ENCODE assay signal across 19 mouse cellular contexts in genomic region chr19:3422488-3422887, GRCm38 (mm10). TPM values are rescaled to one million over a fixed set of nuclear protein-coding genes. Genes with fewer than 3 reads are reported as not detected.
A peak's percentile ranks its signal among the peaks of the same experiment; 100 is the strongest.
DNase-seq lines count a peak whose midpoint lies in the region; ATAC-seq and TF ChIP-seq lines count a peak whose summit lies in the region.
"Had no signal": no experiment of that assay in that cellular context is flagged by ENCODE, and none has a peak within 500 bp of the region (broad histone marks: within the 10 kb centered on the region; RNA-seq: fewer than 3 reads in every experiment).

No protein-coding gene starts in this region.

- WGBS in forebrain, postnatal 0 days, result 37% methylated on average over 6 of the region's 6 CpGs
- WGBS in forebrain, embryonic 15.5 days, result 40% methylated on average over 6 of the region's 6 CpGs
- 65% methylated on average over 6 of the region's 6 CpGs for WGBS in limb, embryonic 14.5 days
- WGBS in limb, embryonic 10.5 days, result 72% methylated on average over 6 of the region's 6 CpGs
- WGBS in neural tube, embryonic 12.5 days, result 39% methylated on average over 6 of the region's 6 CpGs

- no peaks in the 10 kb centered on the region for H3K36me3 ChIP-seq in forebrain, postnatal 0 days (ENCODE audit: insufficient read depth)
- H3K36me3 ChIP-seq in forebrain, embryonic 15.5 days, result no peaks in the 10 kb centered on the region
- H3K36me3 ChIP-seq in limb, embryonic 14.5 days (ENCODE audit: control insufficient read depth, insufficient read depth, low read length), result no peaks in the 10 kb centered on the region
- no peaks in the 10 kb centered on the region for H3K36me3 ChIP-seq in limb, embryonic 10.5 days
- H3K36me3 ChIP-seq in neural tube, embryonic 12.5 days, result no peaks in the 10 kb centered on the region
- H3K36me3 ChIP-seq: heart, embryonic 12.5 days; stomach, embryonic 15.5 days had no signal

- no peak overlapping the region for H3K9ac ChIP-seq in forebrain, postnatal 0 days
- H3K9ac ChIP-seq in forebrain, embryonic 15.5 days (replicated peaks), result no peak overlapping the region
- no peak overlapping the region for H3K9ac ChIP-seq in limb, embryonic 14.5 days (ENCODE audit: low read depth, low read length, severe bottlenecking)
- H3K9ac ChIP-seq in neural tube, embryonic 12.5 days, result no peak overlapping the region
- H3K9ac ChIP-seq: heart, embryonic 12.5 days; stomach, embryonic 15.5 days had no signal

- H3K4me3 ChIP-seq in forebrain, postnatal 0 days (ENCODE audit: low read depth, low read length), result no peak overlapping the region
- no peak overlapping the region for H3K4me3 ChIP-seq in forebrain, embryonic 15.5 days
- no peak overlapping the region for H3K4me3 ChIP-seq in limb, embryonic 14.5 days (replicated peaks; ENCODE audit: low read length)
- no peak overlapping the region for H3K4me3 ChIP-seq in limb, embryonic 10.5 days
- H3K4me3 ChIP-seq in neural tube, embryonic 12.5 days, result no peak overlapping the region
- H3K4me3 ChIP-seq: erythroblast, embryonic 14.5 days; heart, embryonic 12.5 days; stomach, embryonic 15.5 days had no signal

- no peak overlapping the region for H3K4me2 ChIP-seq in forebrain, postnatal 0 days (ENCODE audit: low read depth)
- no peak overlapping the region for H3K4me2 ChIP-seq in forebrain, embryonic 15.5 days (replicated peaks)
- H3K4me2 ChIP-seq in limb, embryonic 14.5 days (replicated peaks; ENCODE audit: low read depth, low read length, severe bottlenecking), result no peak overlapping the region
- H3K4me2 ChIP-seq in neural tube, embryonic 12.5 days (replicated peaks), result no peak overlapping the region
- H3K4me2 ChIP-seq: heart, embryonic 12.5 days; stomach, embryonic 15.5 days had no signal

- ATAC-seq in forebrain, postnatal 0 days, result peak; percentile 29; the same call in 1 of the 2 replicates
- no peak for ATAC-seq in forebrain, embryonic 15.5 days (replicated peaks)
- ATAC-seq in limb, embryonic 14.5 days (ENCODE audit: low FRiP score, low read depth), result peak; percentile 26; the same call in 1 of the 2 replicates
- peak; percentile 55; the same call in 1 of the 2 replicates for ATAC-seq in neural tube, embryonic 12.5 days (ENCODE audit: low FRiP score, low read depth)
- ATAC-seq: forebrain, embryonic 16.5 days had no signal

- no peak for DNase-seq in forebrain, postnatal 0 days
- peak; percentile 11 for DNase-seq in limb, embryonic 14.5 days (ENCODE audit: low spot score)
- no peak for DNase-seq in limb, embryonic 10.5 days (ENCODE audit: low spot score)
- DNase-seq in neural tube, embryonic 10.5 days (ENCODE audit: extremely low spot score, low spot score), result no peak
- DNase-seq in retina, postnatal 1 day, result peak; percentile 67
- DNase-seq in urinary bladder, postnatal 36 days (ENCODE audit: low spot score in 2 of 2), result no peak
- DNase-seq: cerebellum, adult 8-10 months; gastrocnemius, postnatal 36 days; kidney, adult 11 months; kidney, postnatal 36 days had no signal

- no peaks in the 10 kb centered on the region; the same call in 1 of the 2 replicates for H3K27me3 ChIP-seq in forebrain, postnatal 0 days (ENCODE audit: insufficient read depth, low read length)
- H3K27me3 ChIP-seq in forebrain, embryonic 15.5 days, result no peaks in the 10 kb centered on the region
- H3K27me3 ChIP-seq in limb, embryonic 14.5 days (ENCODE audit: control insufficient read depth, insufficient read depth, low read length), result no peaks in the 10 kb centered on the region
- H3K27me3 ChIP-seq in limb, embryonic 10.5 days (ENCODE audit: low read depth, poor library complexity, severe bottlenecking), result no peaks in the 10 kb centered on the region
- no peaks in the 10 kb centered on the region for H3K27me3 ChIP-seq in neural tube, embryonic 12.5 days (replicated peaks)
- H3K27me3 ChIP-seq: heart, embryonic 12.5 days; stomach, embryonic 15.5 days had no signal

- H3K9me3 ChIP-seq in forebrain, postnatal 0 days (ENCODE audit: low read length), result no peaks in the 10 kb centered on the region
- H3K9me3 ChIP-seq in forebrain, embryonic 15.5 days, result no peaks in the 10 kb centered on the region
- H3K9me3 ChIP-seq in limb, embryonic 14.5 days (ENCODE audit: control insufficient read depth, low read length), result no peaks in the 10 kb centered on the region
- no peaks in the 10 kb centered on the region for H3K9me3 ChIP-seq in limb, embryonic 10.5 days (replicated peaks)
- H3K9me3 ChIP-seq in neural tube, embryonic 12.5 days, result no peaks in the 10 kb centered on the region
- H3K9me3 ChIP-seq: stomach, embryonic 15.5 days had no signal

- no peak for TF ChIP-seq POLR2A in limb, embryonic 14.5 days (IDR thresholded peaks at IDR 0.05; ENCODE audit: borderline replicate concordance, extremely low read depth, insufficient read depth, insufficient read length)

- no peaks in the 10 kb centered on the region for H3K4me1 ChIP-seq in forebrain, postnatal 0 days (ENCODE audit: insufficient read depth)
- no peaks in the 10 kb centered on the region for H3K4me1 ChIP-seq in forebrain, embryonic 15.5 days
- H3K4me1 ChIP-seq in limb, embryonic 14.5 days (ENCODE audit: control insufficient read depth, insufficient read depth, low read length), result no peaks in the 10 kb centered on the region
- no peaks in the 10 kb centered on the region; the same call in 1 of the 2 replicates for H3K4me1 ChIP-seq in limb, embryonic 10.5 days
- no peaks in the 10 kb centered on the region for H3K4me1 ChIP-seq in neural tube, embryonic 12.5 days
- H3K4me1 ChIP-seq: heart, embryonic 12.5 days; stomach, embryonic 15.5 days had no signal

- TF ChIP-seq CTCF in forebrain, postnatal 0 days (IDR thresholded peaks at IDR 0.05; ENCODE audit: low read depth), result no peak

- H3K27ac ChIP-seq in forebrain, postnatal 0 days (ENCODE audit: low read depth, low read length), result no peak overlapping the region
- H3K27ac ChIP-seq in forebrain, embryonic 15.5 days (replicated peaks), result no peak overlapping the region
- H3K27ac ChIP-seq in limb, embryonic 14.5 days (replicated peaks; ENCODE audit: low read depth, low read length), result no peak overlapping the region
- no peak overlapping the region for H3K27ac ChIP-seq in limb, embryonic 10.5 days
- no peak overlapping the region for H3K27ac ChIP-seq in neural tube, embryonic 12.5 days
- H3K27ac ChIP-seq: stomach, embryonic 15.5 days had no signal

RNA-seq across cellular contexts. Expression of gene Gal, which starts 8.1 kb away (rescaled TPM):
- 2.0 and 2.1 TPM in 2 replicates for total RNA-seq in forebrain, postnatal 0 days (2014; rRNA removed)
- polyA plus RNA-seq in forebrain, postnatal 0 days (2015; fragmentation: Nextera tagmentation; extraction: Ambion mirVana), result 14.1 and 21.9 TPM in 2 replicates
- polyA plus RNA-seq in forebrain, embryonic 15.5 days (2015; fragmentation: Nextera tagmentation; extraction: Ambion mirVana), result 4.6 and 6.4 TPM in 2 replicates
- 0.88 and 1.2 TPM in 2 replicates for polyA plus RNA-seq in limb, embryonic 14.5 days (2012; rRNA removed)
- polyA plus RNA-seq in limb, embryonic 14.5 days (2014; fragmentation: Nextera tagmentation; extraction: Ambion mirVana), result 1.1 and 1.2 TPM in 2 replicates
- 1.6 TPM in 2 replicates for polyA plus RNA-seq in limb, embryonic 10.5 days (2016; fragmentation: Nextera tagmentation; extraction: Ambion mirVana)
- 16.3 and 28.7 TPM in 2 replicates for polyA plus RNA-seq in neural tube, embryonic 12.5 days (2016; fragmentation: Nextera tagmentation; extraction: Ambion mirVana)
- total RNA-seq: hematopoietic stem cell, adult 5-6 weeks; megakaryocyte-erythroid progenitor cell, adult 5-6 weeks had no signal
- polyA plus RNA-seq: erythroblast, embryonic 14.5 days; liver, embryonic 16.5 days had no signal

RNA-seq across cellular contexts. Expression of gene Tesmin, which starts 33.8 kb away (rescaled TPM):
- 0.71 and 1.0 TPM in 2 replicates for total RNA-seq in forebrain, postnatal 0 days (2014; rRNA removed)
- 0.82 and 1.5 TPM in 2 replicates for polyA plus RNA-seq in forebrain, postnatal 0 days (2015; fragmentation: Nextera tagmentation; extraction: Ambion mirVana)
- 0.13 and 0.55 TPM in 2 replicates for polyA plus RNA-seq in forebrain, embryonic 15.5 days (2015; fragmentation: Nextera tagmentation; extraction: Ambion mirVana)
- polyA plus RNA-seq in limb, embryonic 14.5 days (2012; rRNA removed), result 0.29 and 0.38 TPM in 2 replicates
- polyA plus RNA-seq in limb, embryonic 14.5 days (2014; fragmentation: Nextera tagmentation; extraction: Ambion mirVana), result 0.34 and 0.48 TPM in 2 replicates
- polyA plus RNA-seq in limb, embryonic 10.5 days (2016; fragmentation: Nextera tagmentation; extraction: Ambion mirVana), result 0.20 TPM in 2 replicates
- 0.26 TPM in 1 of 2 replicates, not detected in the other for polyA plus RNA-seq in neural tube, embryonic 12.5 days (2016; fragmentation: Nextera tagmentation; extraction: Ambion mirVana)

Comparison
In these comparisons a context has a peak if more than half of its experiments do, and no peak if none do; other contexts are left out.
1. DNase-seq: peak in limb, embryonic 14.5 days (single experiment) and retina, postnatal 1 day (single experiment); none in forebrain, postnatal 0 days (single experiment), limb, embryonic 10.5 days (single experiment), neural tube, embryonic 10.5 days (single experiment) and urinary bladder, postnatal 36 days (0 of 2).